Mouse (Mus musculus) erythroblast, embryonic 14.5 days (primary cell): ENCODE measurements around the gene Mocs1.

Experiments
- GATA1 ChIP-seq: IDR thresholded peaks from 2 replicates; pipeline ENCODE4 v1.6.1; 2012; ENCODE audit warnings: low read length, inconsistent platforms, mixed read lengths
- TAL1 ChIP-seq: IDR thresholded peaks from 3 replicates; pipeline ENCODE4 v1.6.1; 2012; ENCODE audit warnings: low read length, inconsistent platforms, mixed read lengths

- TF ChIP-seq GATA1 (no peak), TAL1 (no peak)
Measured at GRCm38 (mm10) chr17:49423067-49423325, 5.2 kb upstream of the Mocs1 start.
